In the genomic region with DNA sequence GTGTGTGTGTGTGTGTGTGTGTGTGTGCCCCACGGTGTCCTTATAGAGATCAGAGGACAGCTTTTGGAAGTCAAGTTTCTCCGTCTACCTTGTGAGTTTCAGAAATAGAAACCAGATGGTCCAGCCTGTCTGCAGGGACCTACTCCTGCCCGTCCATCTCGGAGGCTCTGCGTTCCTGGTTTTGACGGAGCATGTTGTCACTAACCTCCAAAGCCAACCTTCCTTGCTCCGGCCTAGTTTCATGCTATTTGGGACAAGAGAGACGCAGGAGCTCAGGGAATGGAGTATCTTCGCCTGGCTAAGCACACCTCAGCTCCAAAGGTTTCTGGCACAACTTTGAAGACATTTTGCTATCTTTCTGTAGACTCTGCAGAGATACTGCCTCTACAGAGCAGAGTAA, we compare ENCODE assay signal across 8 mouse cellular contexts. TPM values are rescaled to one million over a fixed set of nuclear protein-coding genes. Genes with fewer than 3 reads are reported as not detected.
A peak's percentile ranks its signal among the peaks of the same experiment; 100 is the strongest.
DNase-seq lines count a peak whose midpoint lies in the region; ATAC-seq and TF ChIP-seq lines count a peak whose summit lies in the region.

No protein-coding gene starts in this region.

- no peak for TF ChIP-seq CTCF in cerebellum, adult 2 months (IDR thresholded peaks at IDR 0.05; ENCODE audit: borderline replicate concordance, insufficient read depth, low read depth, low read length)
- TF ChIP-seq CTCF in olfactory bulb, adult 2 months (IDR thresholded peaks at IDR 0.05; ENCODE audit: insufficient read depth, low read depth, low read length) = no peak

- H3K4me1 ChIP-seq in cerebellum, adult 2 months (ENCODE audit: control insufficient read depth, insufficient read depth, low read length) = peaks cover 16% of the 10 kb centered on the region; the same call in 1 of the 2 replicates
- H3K4me1 ChIP-seq in limb, embryonic 12.5 days (replicated peaks) = peaks cover 35% of the 10 kb centered on the region
- peaks cover 12% of the 10 kb centered on the region for H3K4me1 ChIP-seq in olfactory bulb, adult 2 months (ENCODE audit: control insufficient read depth, insufficient read depth, low read length)

- H3K27ac ChIP-seq in cerebellum, adult 2 months (ENCODE audit: insufficient read depth, low read length) = peak overlapping the region; percentile 84
- peak overlapping the region; percentile 96 for H3K27ac ChIP-seq in limb, embryonic 12.5 days
- H3K27ac ChIP-seq in olfactory bulb, adult 2 months (ENCODE audit: insufficient read depth, low read depth, low read length) = peak overlapping the region; percentile 97

- H3K4me2 ChIP-seq in limb, embryonic 12.5 days = peak overlapping the region; percentile 51

- H3K9ac ChIP-seq in limb, embryonic 12.5 days (replicated peaks) = 0 out of 2 replicates have a peak overlapping the region, but pooled peaks have one; percentile 5

- intact Hi-C loops in gastrocnemius, postnatal 14 days (cut with DNase I; ENCODE audit: low total_unique reads) = no loop called here

- H3K4me3 ChIP-seq in cerebellum, adult 2 months (replicated peaks; ENCODE audit: insufficient read depth, low read depth, low read length) = peak overlapping the region; percentile 0
- peak overlapping the region; percentile 29 for H3K4me3 ChIP-seq in limb, embryonic 12.5 days (replicated peaks)
- H3K4me3 ChIP-seq in olfactory bulb, adult 2 months (ENCODE audit: insufficient read depth, low read depth, low read length) = no peak overlapping the region

- peak; percentile 45 for DNase-seq in kidney, postnatal 10 days
- no peak for DNase-seq in kidney, adult 11 months
- DNase-seq in cerebellum, adult 2 months = peak; percentile 76 to 85
- DNase-seq in gastrocnemius, postnatal 14 days = peak; percentile 33
- DNase-seq in adrenal gland, postnatal 4 days (ENCODE audit: low spot score in 2 of 2) = no peak
- no peak for DNase-seq in spleen, adult 18-20 months

- WGBS in cerebellum, adult 2 months = 9% methylated on average over 9 of the region's 9 CpGs
- 10% methylated on average over 9 of the region's 9 CpGs for WGBS in limb, embryonic 12.5 days
- WGBS in olfactory bulb, adult 2 months = 36% methylated on average over 9 of the region's 9 CpGs

- H3K27me3 ChIP-seq in cerebellum, adult 2 months (ENCODE audit: control insufficient read depth, insufficient read depth, low read length) = no peaks in the 10 kb centered on the region
- no peaks in the 10 kb centered on the region for H3K27me3 ChIP-seq in limb, embryonic 12.5 days

- peaks cover 9% of the 10 kb centered on the region; the same call in 1 of the 2 replicates for H3K9me3 ChIP-seq in limb, embryonic 12.5 days

- H3K36me3 ChIP-seq in limb, embryonic 12.5 days = no peaks in the 10 kb centered on the region

- 0 out of 2 replicates have a peak, but pooled peaks have one; percentile 11 for ATAC-seq in limb, embryonic 12.5 days (ENCODE audit: insufficient number of reproducible peaks, insufficient read depth, low FRiP score, low TSS enrichment, low read depth)

- peak; percentile 60; the same call in 1 of the 2 replicates for TF ChIP-seq POLR2A in cerebellum, adult 2 months (IDR thresholded peaks at IDR 0.05; ENCODE audit: borderline replicate concordance, insufficient read depth, low read length)
- no peak for TF ChIP-seq POLR2A in olfactory bulb, adult 2 months (IDR thresholded peaks at IDR 0.05; ENCODE audit: insufficient read depth, low read depth, low read length)

RNA-seq across cellular contexts. Expression of a gene that starts 54.2 kb away (rescaled TPM):
- polyA plus RNA-seq in cerebellum, adult 2 months (2012; rRNA removed) = 49.2 and 50.5 TPM in 2 replicates
- total RNA-seq in gastrocnemius, postnatal 14 days (2021) = 10 to 100 TPM; 36.7 to 38.2 TPM
- 66.8 and 70.3 TPM in 2 replicates for polyA plus RNA-seq in limb, embryonic 12.5 days (2016; fragmentation: Nextera tagmentation; extraction: Ambion mirVana)
- polyA plus RNA-seq in olfactory bulb, adult 2 months (2012; ENCODE audit: insufficient read depth, insufficient read length, low replicate concordance, missing spikeins) = 211 and 544 TPM in 2 replicates
- total RNA-seq in adrenal gland, postnatal 4 days (2021) = 10 to 100 TPM; 63.5 to 69.1 TPM

Comparison
In these comparisons a context has a peak if more than half of its experiments do, and no peak if none do; other contexts are left out.
1. DNase-seq: peak in kidney, postnatal 10 days (single experiment), cerebellum, adult 2 months (2 of 2) and gastrocnemius, postnatal 14 days (single experiment); none in kidney, adult 11 months (single experiment), adrenal gland, postnatal 4 days (0 of 2) and spleen, adult 18-20 months (0 of 2).
2. Peak in every context shown above with its lines, with median percentiles within 50 percentile points of each other: H3K27ac ChIP-seq.